Comparison of ENCODE assay signal across 31 mouse cellular contexts in the genomic region with DNA sequence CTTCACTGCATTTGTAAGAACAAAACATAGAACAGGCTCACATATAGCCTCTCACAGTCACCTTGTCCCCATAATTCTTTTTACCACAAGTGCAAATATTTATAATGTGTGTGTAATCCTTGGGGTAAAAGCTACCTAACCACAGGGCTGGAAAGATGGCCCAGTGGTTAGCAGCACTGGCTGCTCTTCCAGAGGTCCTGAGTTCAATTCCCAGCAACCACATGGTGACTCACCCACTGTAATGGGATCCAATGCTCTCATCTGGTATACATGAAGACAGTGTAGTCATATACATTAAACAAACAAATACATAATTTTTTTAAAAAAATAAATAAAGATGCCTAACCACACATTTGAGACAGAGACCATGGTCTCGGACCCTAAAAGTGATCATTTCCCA.
"Had no signal": no experiment of that assay in that cellular context is flagged by ENCODE, and none has a peak within 500 bp of the region (broad histone marks: within the 10 kb centered on the region; RNA-seq: fewer than 3 reads in every experiment).

No protein-coding gene starts in this region.

- H3K9me3 ChIP-seq: limb, embryonic 10.5 days; limb, embryonic 12.5 days; limb, embryonic 13.5 days; limb, embryonic 15.5 days; liver, embryonic 12.5 days; liver, embryonic 13.5 days; liver, embryonic 15.5 days; lung, embryonic 15.5 days; midbrain, embryonic 10.5 days; midbrain, embryonic 12.5 days; midbrain, embryonic 13.5 days; midbrain, embryonic 15.5 days had no signal

- H3K4me2 ChIP-seq: limb, embryonic 12.5 days; limb, embryonic 13.5 days; limb, embryonic 15.5 days; liver, embryonic 11.5 days; liver, embryonic 12.5 days; liver, embryonic 13.5 days; liver, embryonic 15.5 days; lung, embryonic 14.5 days; lung, embryonic 15.5 days; midbrain, embryonic 11.5 days; midbrain, embryonic 12.5 days; midbrain, embryonic 13.5 days; midbrain, embryonic 15.5 days had no signal

- H3K27me3 ChIP-seq: limb, embryonic 12.5 days; limb, embryonic 13.5 days; limb, embryonic 15.5 days; liver, embryonic 13.5 days; liver, embryonic 15.5 days; lung, embryonic 15.5 days; midbrain, embryonic 13.5 days; midbrain, embryonic 15.5 days had no signal

- ATAC-seq: liver, embryonic 12.5 days; liver, postnatal 0 days; lung, postnatal 0 days; midbrain, embryonic 13.5 days; midbrain, embryonic 15.5 days; midbrain, embryonic 16.5 days had no signal

- H3K4me1 ChIP-seq: limb, embryonic 15.5 days; liver, embryonic 13.5 days; liver, embryonic 15.5 days; lung, embryonic 15.5 days; megakaryocyte, embryonic 14.5 days had no signal

- H3K27ac ChIP-seq: limb, embryonic 10.5 days; limb, embryonic 12.5 days; limb, embryonic 13.5 days; limb, embryonic 15.5 days; liver, embryonic 12.5 days; liver, embryonic 13.5 days; liver, embryonic 14.5 days; liver, embryonic 15.5 days; lung, embryonic 15.5 days; macrophage; midbrain, embryonic 10.5 days; midbrain, embryonic 12.5 days; midbrain, embryonic 13.5 days; midbrain, embryonic 15.5 days had no signal

- H3K9ac ChIP-seq: limb, embryonic 12.5 days; limb, embryonic 13.5 days; limb, embryonic 15.5 days; liver, embryonic 12.5 days; liver, embryonic 13.5 days; liver, embryonic 14.5 days; liver, embryonic 15.5 days; liver, postnatal 0 days; lung, embryonic 14.5 days; lung, embryonic 15.5 days; midbrain, embryonic 12.5 days; midbrain, embryonic 13.5 days; midbrain, embryonic 15.5 days had no signal

- H3K36me3 ChIP-seq: limb, embryonic 10.5 days; limb, embryonic 12.5 days; limb, embryonic 13.5 days; limb, embryonic 15.5 days; liver, embryonic 12.5 days; liver, embryonic 13.5 days; liver, embryonic 15.5 days; lung, embryonic 15.5 days; midbrain, embryonic 10.5 days; midbrain, embryonic 12.5 days; midbrain, embryonic 13.5 days; midbrain, embryonic 15.5 days had no signal

- H3K4me3 ChIP-seq: limb, embryonic 10.5 days; limb, embryonic 12.5 days; limb, embryonic 13.5 days; limb, embryonic 15.5 days; liver, embryonic 12.5 days; liver, embryonic 13.5 days; liver, embryonic 15.5 days; lung, embryonic 15.5 days; midbrain, embryonic 10.5 days; midbrain, embryonic 12.5 days; midbrain, embryonic 13.5 days; midbrain, embryonic 15.5 days; myocyte had no signal

- DNase-seq: left cerebral cortex, postnatal 4 days; liver; liver, embryonic 13.5 days; liver, postnatal 0 days; lung, adult 18-20 months; lung, adult 2 months; lung, embryonic 14.5 days; lung, postnatal 10 days; lung, postnatal 14 days; lung, postnatal 36 days; lung, postnatal 4 days; midbrain, embryonic 14.5 days had no signal
